In the genomic region with DNA sequence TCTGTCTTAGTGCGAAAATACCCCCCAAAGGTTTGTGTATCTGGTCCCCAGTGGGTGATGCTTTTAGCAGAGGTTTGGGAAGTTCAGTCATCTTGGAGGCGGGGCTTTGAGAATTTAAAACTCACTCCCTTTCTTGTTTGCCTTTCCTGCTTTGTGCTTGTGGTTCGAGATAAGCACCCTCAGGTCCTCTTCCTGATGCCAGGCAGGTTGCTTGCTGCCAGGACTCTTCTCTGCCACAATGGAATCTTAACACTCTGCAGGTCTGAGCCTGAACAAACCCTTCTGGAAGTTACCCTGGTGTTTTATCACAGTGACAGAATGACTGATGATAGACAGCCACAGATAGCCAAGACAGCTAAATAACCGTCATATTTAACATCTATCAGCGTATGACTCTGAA, we compare ENCODE assay signal across 33 mouse cellular contexts.
DNase-seq lines count a peak whose midpoint lies in the region; ATAC-seq and TF ChIP-seq lines count a peak whose summit lies in the region.
"Had no signal": no experiment of that assay in that cellular context is flagged by ENCODE, and none has a peak within 500 bp of the region (broad histone marks: within the 10 kb centered on the region; RNA-seq: fewer than 3 reads in every experiment).

No protein-coding gene starts in this region.

- TF ChIP-seq CTCF in ES-Bruce4 (IDR thresholded peaks at IDR 0.05; ENCODE audit: low read depth, low read length), result no peak

- 32% methylated on average over 5 of the region's 5 CpGs for WGBS in heart, embryonic 16.5 days

- H3K9me3 ChIP-seq in heart, embryonic 16.5 days (replicated peaks; ENCODE audit: control insufficient read depth, low read length), result no peaks in the 10 kb centered on the region
- H3K9me3 ChIP-seq in ES-Bruce4 (replicated peaks; ENCODE audit: control insufficient read depth, insufficient read depth, low read length, poor library complexity, severe bottlenecking), result no peaks in the 10 kb centered on the region
- H3K9me3 ChIP-seq: embryonic facial prominence, embryonic 13.5 days; forebrain, embryonic 12.5 days; G1E; hindbrain, embryonic 15.5 days; megakaryocyte, embryonic 14.5 days; midbrain, embryonic 13.5 days; neural tube, embryonic 13.5 days had no signal

- DNase-seq in heart, adult 18-20 months, result peak; percentile 32 to 42
- no peak for DNase-seq in heart, postnatal 36 days
- no peak for DNase-seq in heart, postnatal 14 days
- DNase-seq in thymus, adult 18-20 months, result no peak
- DNase-seq: adrenal gland, postnatal 10 days; B cell, adult 2 months; cerebellum, adult 8-10 months; cerebellum, postnatal 25 days; embryo, embryonic 11 days; forebrain, postnatal 0 days; gastrocnemius, postnatal 14 days; kidney, adult 11 months; kidney, postnatal 14 days; layer of hippocampus, adult 9-11 months; liver; lung, adult 2 months; thymus, postnatal 25 days had no signal

- TF ChIP-seq EP300 in ES-Bruce4 (IDR thresholded peaks at IDR 0.05; ENCODE audit: insufficient read depth, low read depth, low read length), result no peak

- ATAC-seq in heart, embryonic 16.5 days (replicated peaks; ENCODE audit: extremely low read depth, insufficient read depth, low FRiP score), result peak; percentile 47; the same call in 1 of the 2 replicates
- ATAC-seq in megakaryocyte-erythroid progenitor cell, adult 5-6 weeks (replicated peaks; ENCODE audit: low FRiP score, low TSS enrichment, poor library complexity, severe bottlenecking), result peak; percentile 66
- no peak for ATAC-seq in CD4-positive, CD25-positive, alpha-beta regulatory T cell, adult 4 months
- ATAC-seq: forebrain, postnatal 0 days; inflammation-experienced regulatory T-cells, adult 6 months; midbrain, embryonic 13.5 days; Patski had no signal

- peaks cover 18% of the 10 kb centered on the region for H3K4me1 ChIP-seq in heart, embryonic 16.5 days (ENCODE audit: control insufficient read depth, insufficient read depth, low read length)
- peaks cover 4% of the 10 kb centered on the region for H3K4me1 ChIP-seq in ES-Bruce4 (ENCODE audit: control insufficient read depth, insufficient read depth, low read length)
- H3K4me1 ChIP-seq: forebrain, embryonic 12.5 days; hindbrain, embryonic 15.5 days; midbrain, embryonic 13.5 days; neural tube, embryonic 13.5 days had no signal

- no peak overlapping the region for H3K9ac ChIP-seq in heart, embryonic 16.5 days (ENCODE audit: low read length)
- H3K9ac ChIP-seq in ES-Bruce4 (ENCODE audit: low read depth, poor library complexity, severe bottlenecking), result no peak overlapping the region
- H3K9ac ChIP-seq: embryonic facial prominence, embryonic 13.5 days; forebrain, embryonic 12.5 days; forebrain, postnatal 0 days; hindbrain, embryonic 15.5 days; liver, embryonic 14.5 days; midbrain, embryonic 13.5 days; neural tube, embryonic 13.5 days had no signal

- H3K27ac ChIP-seq in heart, embryonic 16.5 days (ENCODE audit: low read length), result peak overlapping the region; percentile 44
- 0 out of 2 replicates have a peak overlapping the region, but pooled peaks have one; percentile 5 for H3K27ac ChIP-seq in ES-Bruce4 (ENCODE audit: insufficient read depth, low read length)
- H3K27ac ChIP-seq: embryonic facial prominence, embryonic 13.5 days; forebrain, embryonic 12.5 days; hindbrain, embryonic 15.5 days; liver, embryonic 14.5 days; midbrain, embryonic 13.5 days; neural tube, embryonic 13.5 days had no signal

- H3K27me3 ChIP-seq in heart, embryonic 16.5 days (ENCODE audit: control insufficient read depth, insufficient read depth, low read length), result no peaks in the 10 kb centered on the region
- H3K27me3 ChIP-seq in ES-Bruce4 (ENCODE audit: control insufficient read depth, insufficient read depth, low read length, poor library complexity, severe bottlenecking), result no peaks in the 10 kb centered on the region
- H3K27me3 ChIP-seq: CH12.LX; embryonic facial prominence, embryonic 13.5 days; forebrain, embryonic 12.5 days; hindbrain, embryonic 15.5 days; megakaryocyte, embryonic 14.5 days; midbrain, embryonic 13.5 days; neural tube, embryonic 13.5 days; Patski had no signal

- H3K4me2 ChIP-seq in heart, embryonic 16.5 days (ENCODE audit: low read depth, low read length), result no peak overlapping the region
- H3K4me2 ChIP-seq: embryonic facial prominence, embryonic 13.5 days; forebrain, embryonic 12.5 days; hindbrain, embryonic 15.5 days; midbrain, embryonic 13.5 days; neural tube, embryonic 13.5 days had no signal

- no peak for TF ChIP-seq POLR2A in ES-Bruce4 (IDR thresholded peaks at IDR 0.05; ENCODE audit: insufficient read depth, low read length)

- H3K36me3 ChIP-seq in heart, embryonic 16.5 days (ENCODE audit: control insufficient read depth, insufficient read depth), result peaks cover 18% of the 10 kb centered on the region
- peaks cover 48% of the 10 kb centered on the region for H3K36me3 ChIP-seq in ES-Bruce4 (ENCODE audit: control insufficient read depth, insufficient read depth, low read length, poor library complexity, severe bottlenecking)
- H3K36me3 ChIP-seq: embryonic facial prominence, embryonic 13.5 days; forebrain, embryonic 12.5 days; hindbrain, embryonic 15.5 days; midbrain, embryonic 13.5 days; neural tube, embryonic 13.5 days had no signal

- no peak overlapping the region for H3K4me3 ChIP-seq in heart, embryonic 16.5 days (ENCODE audit: low read length)
- H3K4me3 ChIP-seq in ES-Bruce4 (ENCODE audit: low read depth, low read length), result no peak overlapping the region
- H3K4me3 ChIP-seq: embryonic facial prominence, embryonic 13.5 days; erythroblast, embryonic 14.5 days; forebrain, embryonic 12.5 days; hindbrain, embryonic 15.5 days; megakaryocyte, embryonic 14.5 days; midbrain, embryonic 13.5 days; neural tube, embryonic 13.5 days had no signal

- intact Hi-C loops in heart, postnatal 36 days (cut with DNase I), result no loop called here
- intact Hi-C loops in heart, postnatal 14 days (cut with DNase I), result no loop called here

Comparison
In these comparisons a context has a peak if more than half of its experiments do, and no peak if none do; other contexts are left out.
1. DNase-seq: peak in heart, adult 18-20 months (2 of 2); none in heart, postnatal 36 days (0 of 2), heart, postnatal 14 days (0 of 2) and thymus, adult 18-20 months (0 of 2).